Mouse (Mus musculus) hindbrain, embryonic 10.5 days (tissue): ENCODE results near the gene Tigit. TPM values are rescaled to one million over a fixed set of nuclear protein-coding genes. Genes with fewer than 3 reads are reported as not detected.

Experiments
- DNase-seq: peaks from one replicate; pipeline ENCODE4 v3.0.0-alpha.2; 2017; ENCODE audit warnings: low spot score
- H3K27ac ChIP-seq: fragments of 300-500 bp; sonication (generic); 2 replicates; pipeline ENCODE4 v1.5.1; 2016; ENCODE audit warnings: mild to moderate bottlenecking, moderate library complexity
- H3K27me3 ChIP-seq: fragments of 300-500 bp; sonication (generic); 2 replicates; pipeline ENCODE4 v1.6.1; 2016; ENCODE audit warnings: mild to moderate bottlenecking; ENCODE audit not compliant: poor library complexity, insufficient read depth, severe bottlenecking
- H3K36me3 ChIP-seq: fragments of 300-500 bp; sonication (generic); 2 replicates; pipeline ENCODE4 v1.6.1; 2016; ENCODE audit warnings: mild to moderate bottlenecking, moderate library complexity
- H3K4me1 ChIP-seq: fragments of 300-500 bp; sonication (generic); replicated peaks from 2 replicates; pipeline ENCODE4 v1.6.1; 2016; ENCODE audit warnings: mild to moderate bottlenecking
- H3K4me3 ChIP-seq: fragments of 300-500 bp; sonication (generic); 2 replicates; pipeline ENCODE4 v1.5.1; 2016; ENCODE audit warnings: mild to moderate bottlenecking, moderate library complexity
- H3K9me3 ChIP-seq: fragments of 300-500 bp; sonication (generic); 2 replicates; pipeline ENCODE4 v1.6.1; 2016; ENCODE audit warnings: mild to moderate bottlenecking, moderate library complexity
- WGBS: fragments of 180-500 bp; shearing (Covaris S2); methylation state at CpG from one replicate; pipeline ENCODE4 v1.1.7; 2016; 5-methylcytosine and 5-hydroxymethylcytosine counted together
- polyA plus RNA-seq: library from polyadenylated mRNA; unstranded; fragments of >200 nt; fragmentation: Nextera tagmentation; extraction: Ambion mirVana; gene quantifications from 2 replicates; pipeline ENCODE4 v1.2.1, GENCODE M21; 2016

The Tigit gene
- polyA plus RNA-seq, 1 experiment from 2014 or later, result not detected

- Histone ChIP-seq H3K27me3 (no peaks in the 10 kb centered on the region), H3K4me1 (no peaks in the 10 kb centered on the region), H3K4me3 (no peak overlapping the region), H3K36me3 (no peaks in the 10 kb centered on the region), H3K27ac (no peak overlapping the region), H3K9me3 (no peaks in the 10 kb centered on the region)
- DNase-seq, result no peak
- 92% methylated on average over 11 of the region's 11 CpGs for WGBS
Measured at GRCm38 (mm10) chr16:43694104-43694503, 30.2 kb upstream of the Tigit start.

DNA sequence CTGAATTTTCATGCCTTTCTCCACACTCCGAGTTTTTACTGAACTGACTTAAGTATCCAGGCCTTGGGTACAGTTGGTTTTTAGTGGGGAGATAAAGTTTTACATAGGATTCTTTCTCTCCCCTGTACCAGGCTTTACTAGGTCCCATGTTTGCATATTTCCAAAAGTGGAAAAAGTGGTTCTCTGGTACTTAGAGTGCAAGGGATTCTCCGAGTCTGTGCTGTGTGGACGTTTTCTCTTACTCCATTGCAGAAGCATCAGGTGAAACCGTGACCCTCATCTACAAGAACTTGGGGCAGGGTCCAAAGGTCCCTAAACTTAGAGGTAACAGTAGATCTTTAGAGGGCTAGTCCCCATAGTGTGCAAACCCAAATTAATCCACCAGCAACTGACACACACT lies 28.7 kb upstream of the Tigit start:
- DNase-seq, result no peak
- no peaks in the 10 kb centered on the region for H3K9me3 ChIP-seq
- 93% methylated on average over 4 of the region's 4 CpGs for WGBS

GRCm38 (mm10) chr16:43691741-43692140 lies 27.8 kb upstream of the Tigit start:
- 95% methylated on average over 5 of the region's 5 CpGs for WGBS
- no peak overlapping the region for H3K4me3 ChIP-seq
- DNase-seq, result no peak
- H3K9me3 ChIP-seq, result no peaks in the 10 kb centered on the region
- H3K27ac ChIP-seq, result no peak overlapping the region
- no peaks in the 10 kb centered on the region for H3K4me1 ChIP-seq
- H3K27me3 ChIP-seq, result no peaks in the 10 kb centered on the region
- H3K36me3 ChIP-seq, result no peaks in the 10 kb centered on the region

More for the DNA sequence above, 28.7 kb upstream of the Tigit start:
- no peaks in the 10 kb centered on the region for H3K4me1 ChIP-seq
- no peak overlapping the region for H3K27ac ChIP-seq
- H3K4me3 ChIP-seq, result no peak overlapping the region
- H3K27me3 ChIP-seq, result no peaks in the 10 kb centered on the region
- no peaks in the 10 kb centered on the region for H3K36me3 ChIP-seq

GRCm38 (mm10) chr16:43690912-43691311 lies 27.0 kb upstream of the Tigit start:
- Histone ChIP-seq H3K4me3 (no peak overlapping the region), H3K27me3 (no peaks in the 10 kb centered on the region), H3K4me1 (no peaks in the 10 kb centered on the region), H3K27ac (no peak overlapping the region), H3K36me3 (no peaks in the 10 kb centered on the region), H3K9me3 (no peaks in the 10 kb centered on the region)
- no peak for DNase-seq
- 85% methylated on average over 2 of the region's 2 CpGs for WGBS

DNA sequence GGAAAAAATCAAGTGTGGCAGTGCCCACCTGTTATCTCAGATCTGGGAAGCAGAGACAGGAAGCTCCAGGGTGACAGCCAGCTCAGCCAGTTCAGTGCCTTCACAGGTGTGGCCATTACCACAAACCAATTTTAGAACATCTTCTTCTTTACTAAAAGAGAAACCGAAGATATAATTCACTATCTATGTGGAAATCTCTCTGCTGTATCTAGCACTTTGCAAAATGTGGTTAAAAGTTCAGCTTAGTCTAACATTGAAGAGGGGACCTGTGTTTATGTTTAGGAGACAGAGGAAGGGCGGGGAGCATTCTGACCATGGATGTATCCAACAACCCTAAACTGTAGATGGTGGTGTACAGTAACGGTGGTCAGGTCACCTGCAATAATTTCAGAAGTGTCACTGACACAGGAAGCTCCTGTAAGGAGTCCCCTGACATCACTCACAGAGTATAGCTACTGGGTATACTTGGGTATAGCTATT lies 26.3 kb upstream of the Tigit start:
- no peak for DNase-seq
- H3K9me3 ChIP-seq, result no peaks in the 10 kb centered on the region
- H3K27ac ChIP-seq, result no peak overlapping the region
- H3K4me3 ChIP-seq, result no peak overlapping the region
- no peaks in the 10 kb centered on the region for H3K36me3 ChIP-seq
- H3K4me1 ChIP-seq, result no peaks in the 10 kb centered on the region
- 96% methylated on average over 3 of the region's 3 CpGs for WGBS
- no peaks in the 10 kb centered on the region for H3K27me3 ChIP-seq

DNA sequence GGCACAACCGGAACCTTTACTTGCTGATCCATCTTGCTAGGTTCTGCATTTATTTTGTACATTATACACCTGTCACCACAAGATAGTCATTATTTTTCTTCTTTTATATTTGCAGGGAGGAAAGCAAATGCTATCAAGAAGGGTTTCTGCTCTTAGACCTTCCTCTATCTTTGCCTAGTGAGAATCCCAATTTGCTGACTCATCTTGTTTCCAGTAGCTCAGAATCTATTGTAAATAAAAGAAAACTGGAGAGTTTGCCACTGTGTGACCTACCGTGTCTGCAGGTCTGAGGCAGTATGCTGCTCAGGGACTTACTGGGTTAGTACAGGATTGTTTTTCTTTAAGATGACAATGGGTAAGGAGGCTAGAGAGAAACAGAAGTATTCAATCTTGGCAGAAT lies 24.0 kb upstream of the Tigit start:
- Histone ChIP-seq H3K36me3 (no peaks in the 10 kb centered on the region), H3K4me3 (no peak overlapping the region), H3K9me3 (no peaks in the 10 kb centered on the region), H3K27ac (no peak overlapping the region), H3K27me3 (no peaks in the 10 kb centered on the region), H3K4me1 (no peaks in the 10 kb centered on the region)
- DNase-seq, result no peak
- WGBS, result 83% methylated on average over 2 of the region's 2 CpGs

DNA sequence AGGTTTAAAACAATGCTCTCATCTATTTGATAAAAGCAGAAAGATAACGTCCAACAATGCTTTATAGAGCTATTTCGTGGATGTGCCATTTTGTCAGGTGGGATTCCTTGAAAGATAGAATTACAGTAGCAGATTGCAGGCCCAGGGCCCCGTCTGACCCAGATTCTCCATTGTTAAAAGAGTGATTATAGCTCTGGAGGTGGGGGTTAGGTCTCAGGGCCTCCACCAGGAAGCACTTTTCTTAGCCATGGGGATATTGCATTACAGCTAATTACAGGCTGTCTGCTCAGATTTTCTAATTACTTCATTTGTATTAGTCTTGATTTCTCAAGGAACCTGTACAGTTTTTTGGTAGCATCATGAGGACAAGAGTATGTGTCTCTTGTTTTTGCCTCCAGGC lies 10.5 kb upstream of the Tigit start:
- Histone ChIP-seq H3K36me3 (no peaks in the 10 kb centered on the region), H3K4me1 (no peaks in the 10 kb centered on the region), H3K27ac (no peak overlapping the region), H3K27me3 (no peaks in the 10 kb centered on the region), H3K4me3 (no peak overlapping the region), H3K9me3 (0 out of 2 replicates have a peak, but pooled peaks cover 4% of the 10 kb centered on the region)
- no peak for DNase-seq
- WGBS, result 79% methylated on average over 3 of the region's 3 CpGs

- Histone ChIP-seq H3K9me3 (no peaks in the 10 kb centered on the region), H3K4me3 (no peak overlapping the region), H3K36me3 (no peaks in the 10 kb centered on the region), H3K4me1 (no peaks in the 10 kb centered on the region), H3K27ac (no peak overlapping the region), H3K27me3 (no peaks in the 10 kb centered on the region)
- no peak for DNase-seq
Measured at GRCm38 (mm10) chr16:43672697-43673096, 8.8 kb upstream of the Tigit start.

DNA sequence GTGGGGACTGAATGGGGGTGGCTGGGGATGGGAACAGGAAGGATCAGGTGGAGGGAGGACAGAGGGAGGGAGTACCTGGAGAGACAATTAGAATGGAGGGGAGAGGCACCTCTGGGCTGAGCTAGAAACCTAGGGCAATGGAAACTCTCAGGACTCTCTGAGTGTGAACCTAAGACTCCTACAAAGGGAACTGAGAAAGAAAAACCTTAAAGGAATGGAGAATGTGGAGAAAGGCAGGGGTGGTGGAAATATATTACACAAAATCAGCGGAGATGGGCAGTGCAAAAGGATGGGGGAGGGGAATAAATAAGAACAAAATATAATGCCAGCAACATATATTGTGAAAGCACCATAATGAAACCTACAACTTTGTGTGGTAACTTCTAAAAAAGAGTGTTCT lies 8.0 kb upstream of the Tigit start:
- Histone ChIP-seq H3K27ac (no peak overlapping the region), H3K9me3 (no peaks in the 10 kb centered on the region), H3K4me1 (peaks cover 7% of the 10 kb centered on the region), H3K4me3 (no peak overlapping the region), H3K27me3 (no peaks in the 10 kb centered on the region), H3K36me3 (no peaks in the 10 kb centered on the region)
- 93% methylated on average over 1 of the region's 1 CpGs for WGBS
- no peak for DNase-seq

- no peak overlapping the region for H3K4me3 ChIP-seq
- no peak for DNase-seq
- WGBS, result 93% methylated on average over 3 of the region's 3 CpGs
- no peak overlapping the region for H3K27ac ChIP-seq
- H3K9me3 ChIP-seq, result no peaks in the 10 kb centered on the region
- H3K4me1 ChIP-seq, result peaks cover 12% of the 10 kb centered on the region
- no peaks in the 10 kb centered on the region for H3K36me3 ChIP-seq
- H3K27me3 ChIP-seq, result no peaks in the 10 kb centered on the region
Measured at GRCm38 (mm10) chr16:43668294-43668693, 4.3 kb upstream of the Tigit start.

GRCm38 (mm10) chr16:43664861-43665260 lies 915 bp upstream of the Tigit start:
- H3K27me3 ChIP-seq, result no peaks in the 10 kb centered on the region
- no peak for DNase-seq
- H3K4me3 ChIP-seq, result no peak overlapping the region
- peaks cover 12% of the 10 kb centered on the region for H3K4me1 ChIP-seq
- no peaks in the 10 kb centered on the region for H3K36me3 ChIP-seq
- H3K27ac ChIP-seq, result no peak overlapping the region
- H3K9me3 ChIP-seq, result no peaks in the 10 kb centered on the region

GRCm38 (mm10) chr16:43662124-43663004 lies 1.6 kb downstream of the Tigit start:
- WGBS, result 85% methylated on average over 10 of the region's 10 CpGs
- no peak for DNase-seq

DNA sequence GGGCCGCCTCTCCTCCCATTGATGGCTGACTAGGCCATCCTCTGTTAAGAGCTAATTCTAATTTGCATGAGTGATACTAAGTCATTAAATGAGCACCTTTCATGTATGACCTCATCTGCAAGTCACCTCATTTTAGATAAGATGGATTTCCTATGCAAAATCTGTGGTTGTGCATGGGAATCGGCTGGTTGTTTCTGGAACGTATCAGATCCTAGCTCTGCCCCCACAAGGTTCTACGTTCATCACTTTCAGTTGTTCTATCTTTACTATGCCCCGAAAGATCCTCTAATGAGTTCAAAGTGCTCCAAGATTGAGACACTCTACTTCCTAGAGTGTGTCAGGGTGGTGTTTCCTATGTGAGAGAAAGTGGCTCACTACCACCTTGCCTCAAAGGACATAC lies 2.4 kb downstream of the Tigit start:
- Histone ChIP-seq H3K27me3 (no peaks in the 10 kb centered on the region), H3K36me3 (no peaks in the 10 kb centered on the region), H3K27ac (no peak overlapping the region), H3K9me3 (no peaks in the 10 kb centered on the region), H3K4me1 (peaks cover under 1% of the 10 kb centered on the region; the same call in 1 of the 2 replicates), H3K4me3 (no peak overlapping the region)
- WGBS, result 95% methylated on average over 5 of the region's 5 CpGs
- DNase-seq, result no peak

More at GRCm38 (mm10) chr16:43662124-43663004, 1.6 kb downstream of the Tigit start:
- Histone ChIP-seq H3K27me3 (no peaks in the 10 kb centered on the region), H3K4me3 (no peak overlapping the region), H3K9me3 (no peaks in the 10 kb centered on the region), H3K27ac (no peak overlapping the region), H3K36me3 (no peaks in the 10 kb centered on the region), H3K4me1 (peaks cover 9% of the 10 kb centered on the region)
